20 mouse cellular contexts compared by ENCODE assay signal in the genomic region with DNA sequence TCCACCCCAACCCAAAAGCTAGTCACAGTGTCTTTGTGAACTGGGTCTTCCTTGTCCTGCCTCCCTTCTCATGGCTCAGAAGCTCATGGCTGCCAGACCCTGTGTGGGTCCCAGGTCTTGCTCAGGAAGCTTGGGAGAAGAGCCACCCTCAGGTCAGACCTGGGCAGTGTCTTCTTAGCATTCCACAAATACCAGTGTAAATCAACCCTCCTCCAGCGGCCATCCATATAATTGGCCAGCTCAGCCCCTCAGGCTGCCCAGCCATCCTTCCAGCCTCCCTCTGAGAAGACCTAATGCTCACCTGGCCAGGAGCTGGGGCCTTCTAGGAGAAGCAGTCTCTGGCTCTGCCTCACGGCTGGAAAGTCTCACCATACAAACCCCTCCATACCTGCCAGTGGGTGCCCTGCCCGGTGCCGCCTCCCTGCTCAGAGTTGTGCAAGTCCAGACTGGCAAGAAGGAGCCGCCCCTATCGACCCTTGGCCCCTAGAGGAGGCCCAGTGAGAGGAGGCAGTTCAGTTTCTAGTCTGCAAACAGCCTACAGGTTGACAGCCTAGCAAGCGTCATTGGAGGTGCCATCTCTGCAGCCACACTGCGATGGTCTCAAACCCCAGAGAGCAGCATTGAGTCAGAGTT. TPM values are rescaled to one million over a fixed set of nuclear protein-coding genes. Genes with fewer than 3 reads are reported as not detected.
DNase-seq lines count a peak whose midpoint lies in the region; ATAC-seq and TF ChIP-seq lines count a peak whose summit lies in the region.
"Had no signal": no experiment of that assay in that cellular context is flagged by ENCODE, and none has a peak within 500 bp of the region (broad histone marks: within the 10 kb centered on the region; RNA-seq: fewer than 3 reads in every experiment).

A gene (minus strand): TSS at position 448 of the 633 bp plus-strand sequence.

- TF ChIP-seq CTCF in E14TG2a.4 (conservative IDR thresholded peaks at IDR 0.05; ENCODE audit: low read length), result no peak
- no peak; the same call in 1 of the 2 replicates for TF ChIP-seq CTCF in intestine, postnatal 0 days (IDR thresholded peaks at IDR 0.05; ENCODE audit: low read depth)

- no peaks in the 10 kb centered on the region for H3K36me3 ChIP-seq in E14TG2a.4 (ENCODE audit: insufficient read depth, low read length)
- H3K36me3 ChIP-seq in intestine, postnatal 0 days (ENCODE audit: control insufficient read depth, insufficient read depth), result no peaks in the 10 kb centered on the region
- no peaks in the 10 kb centered on the region for H3K36me3 ChIP-seq in hindbrain, embryonic 16.5 days (ENCODE audit: control insufficient read depth, insufficient read depth, low read length)
- no peaks in the 10 kb centered on the region for H3K36me3 ChIP-seq in hindbrain, embryonic 11.5 days (ENCODE audit: control insufficient read depth, insufficient read depth, low read length)
- H3K36me3 ChIP-seq: embryonic facial prominence, embryonic 12.5 days; midbrain, embryonic 13.5 days; neural tube, embryonic 15.5 days had no signal

- H3K4me1 ChIP-seq in E14TG2a.4 (replicated peaks; ENCODE audit: low read depth, low read length), result peaks cover 21% of the 10 kb centered on the region
- H3K4me1 ChIP-seq in intestine, postnatal 0 days (replicated peaks; ENCODE audit: control insufficient read depth, insufficient read depth, low read length), result peaks cover 19% of the 10 kb centered on the region
- no peaks in the 10 kb centered on the region for H3K4me1 ChIP-seq in hindbrain, embryonic 16.5 days (ENCODE audit: control insufficient read depth, insufficient read depth, low read depth, low read length)
- no peaks in the 10 kb centered on the region for H3K4me1 ChIP-seq in hindbrain, embryonic 11.5 days (replicated peaks; ENCODE audit: control insufficient read depth, insufficient read depth, low read length)
- H3K4me1 ChIP-seq: embryonic facial prominence, embryonic 12.5 days; midbrain, embryonic 13.5 days; neural tube, embryonic 15.5 days had no signal

- peak within 1 kb of the TSS; percentile 78 for H3K27ac ChIP-seq in intestine, postnatal 0 days (ENCODE audit: low read depth, low read length)
- no peak within 1 kb of the TSS for H3K27ac ChIP-seq in hindbrain, embryonic 16.5 days (ENCODE audit: low read depth, low read length)
- no peak within 1 kb of the TSS for H3K27ac ChIP-seq in hindbrain, embryonic 11.5 days (ENCODE audit: low read depth, low read length)
- H3K27ac ChIP-seq: embryonic facial prominence, embryonic 12.5 days; midbrain, embryonic 13.5 days; neural tube, embryonic 15.5 days had no signal

- no peaks in the 10 kb centered on the region for H3K9me3 ChIP-seq in E14TG2a.4 (ENCODE audit: low read length)
- no peaks in the 10 kb centered on the region for H3K9me3 ChIP-seq in intestine, postnatal 0 days (ENCODE audit: control insufficient read depth)
- no peaks in the 10 kb centered on the region for H3K9me3 ChIP-seq in hindbrain, embryonic 16.5 days (ENCODE audit: control insufficient read depth, low read length)
- no peaks in the 10 kb centered on the region for H3K9me3 ChIP-seq in hindbrain, embryonic 11.5 days (ENCODE audit: control insufficient read depth, low read length)
- H3K9me3 ChIP-seq: embryonic facial prominence, embryonic 12.5 days; midbrain, embryonic 13.5 days; neural tube, embryonic 15.5 days had no signal

- DNase-seq in kidney, postnatal 36 days, result peak; percentile 80 to 85
- peak; percentile 50 for DNase-seq in lung, postnatal 10 days
- DNase-seq in adrenal gland, postnatal 14 days, result no peak
- DNase-seq in right cerebral cortex, postnatal 36 days (ENCODE audit: low spot score in 2 of 2), result no peak
- DNase-seq in hindbrain, embryonic 11.5 days (ENCODE audit: low spot score), result no peak
- DNase-seq: adrenal gland, adult 8-10 months; cerebellum, adult 11-12 months; heart, postnatal 10 days; right cerebral cortex, postnatal 25 days had no signal

- H3K4me2 ChIP-seq in intestine, postnatal 0 days (replicated peaks; ENCODE audit: low read depth), result peak within 1 kb of the TSS; percentile 65
- no peak within 1 kb of the TSS for H3K4me2 ChIP-seq in hindbrain, embryonic 16.5 days (ENCODE audit: low read length)
- no peak within 1 kb of the TSS for H3K4me2 ChIP-seq in hindbrain, embryonic 11.5 days (replicated peaks; ENCODE audit: low read depth, low read length)
- H3K4me2 ChIP-seq: embryonic facial prominence, embryonic 12.5 days; midbrain, embryonic 13.5 days; neural tube, embryonic 15.5 days had no signal

- H3K9ac ChIP-seq in intestine, postnatal 0 days (ENCODE audit: low read depth, low read length), result peak within 1 kb of the TSS; percentile 34; the same call in 1 of the 2 replicates
- H3K9ac ChIP-seq in hindbrain, embryonic 16.5 days (ENCODE audit: low read depth, low read length), result no peak within 1 kb of the TSS
- H3K9ac ChIP-seq in hindbrain, embryonic 11.5 days (ENCODE audit: low read depth, low read length), result no peak within 1 kb of the TSS
- H3K9ac ChIP-seq: embryonic facial prominence, embryonic 12.5 days; midbrain, embryonic 13.5 days; neural tube, embryonic 15.5 days had no signal

- peak within 1 kb of the TSS; percentile 32; the same call in 1 of the 2 replicates for H3K4me3 ChIP-seq in E14TG2a.4 (replicated peaks; ENCODE audit: low read length)
- peak within 1 kb of the TSS; percentile 30 for H3K4me3 ChIP-seq in intestine, postnatal 0 days (ENCODE audit: low read depth, low read length)
- no peak within 1 kb of the TSS for H3K4me3 ChIP-seq in hindbrain, embryonic 16.5 days (ENCODE audit: low read length)
- no peak within 1 kb of the TSS for H3K4me3 ChIP-seq in hindbrain, embryonic 11.5 days (ENCODE audit: low read depth, low read length)
- H3K4me3 ChIP-seq: embryonic facial prominence, embryonic 12.5 days; midbrain, embryonic 13.5 days; neural tube, embryonic 15.5 days had no signal

- peak; percentile 92 for ATAC-seq in intestine, postnatal 0 days
- ATAC-seq in hindbrain, embryonic 16.5 days, result no peak
- ATAC-seq in hindbrain, embryonic 11.5 days (ENCODE audit: low FRiP score), result no peak
- ATAC-seq: forebrain, embryonic 16.5 days; midbrain, embryonic 13.5 days had no signal

- peaks cover 35% of the 10 kb centered on the region for H3K27me3 ChIP-seq in E14TG2a.4 (ENCODE audit: insufficient read depth, low read length)
- no peaks in the 10 kb centered on the region for H3K27me3 ChIP-seq in intestine, postnatal 0 days (replicated peaks; ENCODE audit: control insufficient read depth, insufficient read depth, low read length)
- no peaks in the 10 kb centered on the region for H3K27me3 ChIP-seq in hindbrain, embryonic 16.5 days (replicated peaks; ENCODE audit: control insufficient read depth, insufficient read depth, low read length)
- no peaks in the 10 kb centered on the region for H3K27me3 ChIP-seq in hindbrain, embryonic 11.5 days (ENCODE audit: control insufficient read depth, insufficient read depth, low read length)
- H3K27me3 ChIP-seq: embryonic facial prominence, embryonic 12.5 days; midbrain, embryonic 13.5 days; neural tube, embryonic 15.5 days had no signal

- 25% methylated on average over 8 of the region's 8 CpGs for WGBS in intestine, postnatal 0 days
- WGBS in hindbrain, embryonic 16.5 days, result 71% methylated on average over 8 of the region's 8 CpGs
- WGBS in hindbrain, embryonic 11.5 days, result 77% methylated on average over 8 of the region's 8 CpGs

RNA-seq across cellular contexts. Expression of the gene that starts here (rescaled TPM):
- 22.5 and 24.3 TPM in 2 replicates for polyA plus RNA-seq in intestine, postnatal 0 days (2015; fragmentation: Nextera tagmentation; extraction: Ambion mirVana)
- not detected in 2 replicates for total RNA-seq in adrenal gland, postnatal 14 days (2021)
- 0.40 and 0.54 TPM in 2 replicates for polyA plus RNA-seq in hindbrain, embryonic 16.5 days (2015; fragmentation: Nextera tagmentation; extraction: Ambion mirVana)
- 0.49 and 0.77 TPM in 2 replicates for polyA plus RNA-seq in hindbrain, embryonic 11.5 days (2014; fragmentation: Nextera tagmentation; extraction: Ambion mirVana)
- total RNA-seq: adrenal gland, adult 8-10 months; gastrocnemius, postnatal 4 days; heart, postnatal 10 days; layer of hippocampus, adult 18-20 months; left cerebral cortex, postnatal 36 days had no signal
- polyA plus RNA-seq: midbrain, embryonic 13.5 days; testis, adult 2 months had no signal

Comparison
In these comparisons a context has a peak if more than half of its experiments do, and no peak if none do; other contexts are left out.
1. RNA of the gene that starts here (polyA plus RNA-seq): 22.5 to 24.3 TPM in intestine, postnatal 0 days; 0.49 to 0.77 TPM in hindbrain, embryonic 11.5 days and 0.40 to 0.54 TPM in hindbrain, embryonic 16.5 days; every median in the first group is over 10 times any median in the second.
2. H3K4me3 ChIP-seq: peak in E14TG2a.4 (single experiment) and intestine, postnatal 0 days (single experiment); none in hindbrain, embryonic 16.5 days (single experiment) and hindbrain, embryonic 11.5 days (single experiment).
3. DNase-seq: peak in kidney, postnatal 36 days (2 of 2) and lung, postnatal 10 days (single experiment); none in adrenal gland, postnatal 14 days (single experiment), right cerebral cortex, postnatal 36 days (0 of 2) and hindbrain, embryonic 11.5 days (single experiment).